Mouse (Mus musculus) fat pad, adult 2 months (tissue): ENCODE data around the gene Inhbb.

ENCODE experiments used
- DNase-seq: peaks from one replicate; pipeline ENCODE4 v3.0.0-alpha.2; 2011; ENCODE audit warnings: low read depth, low spot score; ENCODE audit errors: extremely low read depth

Inhbb gene

DNA sequence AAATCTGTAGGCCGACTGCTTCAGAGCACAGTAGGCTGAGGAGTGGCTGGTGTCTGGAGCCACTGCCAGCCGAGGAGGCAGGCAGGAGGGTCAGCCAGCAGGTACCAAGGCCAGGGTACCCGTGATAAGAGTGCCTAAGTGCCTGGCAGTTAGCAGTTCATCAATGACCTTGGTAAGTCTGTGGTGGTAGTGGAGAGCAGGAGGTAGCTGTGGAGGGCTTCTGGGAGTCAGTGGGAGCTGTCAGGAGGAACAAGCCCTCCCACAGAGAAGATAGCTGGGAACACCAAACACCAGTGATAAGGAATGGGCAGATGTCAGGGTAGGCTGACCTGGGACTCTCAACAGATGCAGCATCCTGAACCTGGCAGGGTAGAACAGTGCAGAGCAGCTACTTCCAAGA is 35.7 kb downstream of the Inhbb start:
- DNase-seq: no peak

DNA sequence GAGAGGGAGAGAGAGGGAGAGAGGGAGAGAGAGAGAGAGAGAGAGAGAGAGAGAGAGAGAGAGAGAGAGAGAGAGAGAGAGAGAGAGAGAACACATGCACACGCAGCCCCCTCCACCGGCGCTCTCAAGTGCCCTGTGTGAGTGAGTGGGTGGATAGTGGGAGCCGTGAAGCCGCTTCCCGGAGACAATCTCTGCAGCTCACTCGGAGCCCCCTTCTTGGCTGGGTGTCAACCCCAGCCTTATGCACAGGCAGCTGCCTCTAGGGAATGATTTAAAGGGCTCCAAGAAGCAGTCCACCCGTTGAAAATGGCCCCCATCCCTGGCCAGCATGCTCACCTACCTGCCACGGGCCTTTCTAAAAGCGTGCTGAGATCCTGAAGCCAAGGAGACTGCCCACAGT is 38.1 kb downstream of the Inhbb start:
- DNase-seq: no peak

DNA sequence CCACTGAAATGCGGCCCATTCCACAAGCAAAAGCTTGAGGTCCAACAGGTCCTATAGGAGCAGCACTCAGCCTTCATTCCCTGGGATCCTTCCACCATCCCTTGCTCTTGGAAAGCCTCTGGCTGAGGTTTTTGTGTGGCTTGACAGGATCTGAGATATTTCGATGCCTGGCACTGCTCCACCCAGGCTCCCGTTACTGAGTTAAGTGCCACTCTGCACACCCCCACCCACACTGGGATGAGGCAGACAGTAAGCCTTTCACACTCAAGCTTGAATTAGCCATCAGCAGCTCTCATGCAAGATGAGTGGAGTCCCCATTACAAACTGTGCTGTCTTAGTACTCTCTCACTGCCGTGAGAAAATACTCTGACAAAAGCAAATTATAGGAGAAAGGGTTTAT is 41.4 kb downstream of the Inhbb start:
- DNase-seq: no peak

DNA sequence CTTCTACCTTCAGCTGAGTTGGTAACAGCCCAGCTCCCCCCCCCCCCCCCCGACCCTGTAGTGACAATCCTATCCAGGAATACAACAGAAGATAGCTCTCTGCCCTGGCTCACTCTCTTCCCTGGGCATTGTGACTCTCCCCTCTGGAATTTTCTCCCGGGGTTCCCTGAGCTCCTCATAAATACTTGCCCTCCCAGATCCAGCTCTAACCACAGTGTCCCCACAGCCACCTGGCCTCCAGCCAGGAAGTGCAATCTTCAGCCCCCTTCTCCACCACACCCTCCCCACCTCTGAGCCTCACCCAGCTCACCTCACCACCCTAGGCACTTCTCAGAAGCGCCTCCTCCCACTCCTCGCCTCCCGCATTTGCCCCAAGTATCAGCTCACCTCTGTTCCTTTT is 46.7 kb downstream of the Inhbb start:
- DNase-seq: no peak

DNA sequence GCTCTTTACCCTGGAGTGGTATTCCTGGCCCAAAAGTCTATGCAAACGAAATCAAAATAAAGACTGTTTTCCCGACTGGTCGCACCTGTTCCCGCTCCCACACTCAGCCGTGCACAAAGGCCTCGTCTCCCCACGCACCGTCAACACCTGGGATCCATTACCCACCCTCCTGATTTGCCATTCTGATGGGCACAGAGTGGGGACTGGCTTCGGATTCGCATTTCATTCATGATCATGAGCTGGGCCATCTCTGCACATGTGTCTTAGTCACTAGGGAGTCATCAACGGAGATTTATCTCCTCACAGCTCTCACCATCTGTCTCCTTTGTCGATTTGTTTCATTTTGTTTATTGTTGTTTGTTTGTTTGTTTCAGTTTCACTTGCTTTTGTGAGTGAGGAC is 54.5 kb downstream of the Inhbb start:
- no peak for DNase-seq

DNA sequence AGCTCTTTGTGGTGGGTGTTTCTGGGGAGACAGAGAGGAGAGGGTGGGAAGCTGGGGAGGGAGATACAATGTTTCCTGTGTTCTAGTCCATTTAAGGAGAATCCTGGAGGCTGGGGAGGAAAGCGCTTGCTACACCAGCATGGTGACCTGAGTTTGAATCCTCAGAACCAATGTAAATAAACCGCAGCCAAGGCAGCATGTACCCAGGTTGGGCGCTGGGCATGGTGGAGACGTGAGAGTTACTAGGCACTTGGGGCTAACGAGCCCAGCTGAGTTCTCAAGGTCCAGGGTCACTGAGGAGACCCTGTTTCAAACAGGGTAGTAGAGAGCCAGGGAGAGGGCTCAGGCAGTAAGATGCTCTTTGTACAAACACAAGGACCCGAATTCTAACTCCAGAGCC is 55.7 kb downstream of the Inhbb start:
- no peak for DNase-seq
